Mouse (Mus musculus): ENCODE data around the gene Gm49354. TPM values are rescaled to one million over a fixed set of nuclear protein-coding genes. Genes with fewer than 3 reads are reported as not detected.
A peak's percentile ranks its signal among the peaks of the same experiment; 100 is the strongest.
"Not testable (repeated sequence)": the region's sequence is repeated elsewhere in the genome, so short reads cannot be mapped to it uniquely, and the experiment has no call there.

Gm49354 gene
- polyA plus RNA-seq, 1 experiment from 2014 or later, result not detected

DNA sequence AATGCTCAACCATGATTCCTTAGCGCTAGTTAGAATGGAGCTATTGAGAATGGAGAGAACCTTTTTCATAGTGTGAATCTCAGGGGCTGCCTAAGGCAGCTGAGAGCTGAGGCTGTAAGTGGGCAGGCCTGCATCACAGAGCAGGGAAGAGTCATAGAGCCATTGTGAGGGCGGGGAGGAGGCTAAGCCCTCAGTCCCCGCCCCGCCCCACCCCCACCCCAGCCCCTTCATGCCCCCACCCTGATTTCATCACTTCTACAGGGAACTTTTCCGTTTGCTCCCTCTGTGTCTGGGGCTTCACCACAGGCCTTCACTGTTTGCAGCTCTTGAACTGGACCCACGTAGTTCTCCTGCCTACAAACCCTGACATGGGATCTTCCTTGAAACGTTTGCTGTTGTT lies 50.4 kb downstream of the Gm49354 start, which contains the start of gene Spata31d1d:
TSS of gene Spata31d1d (minus strand) at position 101 of the 400 bp plus-strand sequence.
- H3K36me3 ChIP-seq, result no peaks in the 10 kb centered on the region
- no peak within 1 kb of the TSS for H3K9ac ChIP-seq
- H3K27ac ChIP-seq, result no peak within 1 kb of the TSS
- no peak within 1 kb of the TSS for H3K4me2 ChIP-seq (replicated peaks)
- no peak within 1 kb of the TSS for H3K4me3 ChIP-seq (replicated peaks)
- no peaks in the 10 kb centered on the region for H3K9me3 ChIP-seq
- 36% methylated on average over 7 of the region's 7 CpGs for WGBS
- peaks cover 3% of the 10 kb centered on the region; the same call in 1 of the 2 replicates for H3K4me1 ChIP-seq (replicated peaks)
- ATAC-seq, result no peak
- 0 out of 2 replicates have a peak, but pooled peaks cover 3% of the 10 kb centered on the region for H3K27me3 ChIP-seq (replicated peaks)

DNA sequence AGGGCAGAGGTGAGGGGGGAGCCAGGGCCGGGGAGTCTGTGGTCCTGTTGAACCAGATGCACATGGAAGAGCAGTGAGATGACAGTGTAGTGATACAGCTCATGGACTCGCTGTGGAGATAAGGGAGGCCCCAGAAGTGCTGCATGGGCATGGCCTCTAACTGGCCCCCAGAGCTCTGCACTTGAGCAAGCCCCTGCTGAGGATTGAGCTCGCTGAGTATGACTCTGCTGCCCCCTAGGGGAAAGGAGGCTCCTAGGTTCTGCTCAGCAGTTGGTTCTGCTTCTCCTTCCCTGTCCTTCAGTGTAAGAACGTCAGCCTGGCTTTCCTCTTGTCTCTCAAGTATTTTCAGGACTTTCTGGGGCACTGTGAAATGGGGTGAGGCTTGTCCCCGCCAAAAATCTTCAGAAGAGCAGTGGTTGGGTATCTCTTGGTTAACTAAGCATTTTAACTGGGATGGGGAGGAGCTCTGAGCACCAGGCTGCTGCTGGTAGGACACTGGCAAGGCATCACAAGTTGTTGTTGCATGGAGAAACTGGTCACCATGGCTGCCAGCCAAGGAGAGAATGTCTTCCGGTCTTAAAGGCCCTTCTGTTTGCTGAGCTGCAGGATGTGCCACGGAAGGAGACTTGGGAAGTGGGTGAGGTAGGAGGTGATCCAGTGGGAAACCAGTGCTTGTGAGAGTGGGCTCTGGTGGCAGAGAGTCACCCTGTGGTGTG lies 53.5 kb downstream of the Gm49354 start:
- Histone ChIP-seq H3K27ac (no peak overlapping the region), H3K4me1 (replicated peaks) (peaks cover 3% of the 10 kb centered on the region; the same call in 1 of the 2 replicates), H3K4me2 (replicated peaks) (0 out of 2 replicates have a peak overlapping the region, but pooled peaks have one; percentile 11), H3K36me3 (no peaks in the 10 kb centered on the region), H3K4me3 (replicated peaks) (no peak overlapping the region), H3K9me3 (no peaks in the 10 kb centered on the region), H3K27me3 (replicated peaks) (0 out of 2 replicates have a peak, but pooled peaks cover 3% of the 10 kb centered on the region), H3K9ac (no peak overlapping the region; the same call in 1 of the 2 replicates)
- WGBS, result 24% methylated on average over 7 of the region's 7 CpGs
- peak; percentile 92 for ATAC-seq

DNA sequence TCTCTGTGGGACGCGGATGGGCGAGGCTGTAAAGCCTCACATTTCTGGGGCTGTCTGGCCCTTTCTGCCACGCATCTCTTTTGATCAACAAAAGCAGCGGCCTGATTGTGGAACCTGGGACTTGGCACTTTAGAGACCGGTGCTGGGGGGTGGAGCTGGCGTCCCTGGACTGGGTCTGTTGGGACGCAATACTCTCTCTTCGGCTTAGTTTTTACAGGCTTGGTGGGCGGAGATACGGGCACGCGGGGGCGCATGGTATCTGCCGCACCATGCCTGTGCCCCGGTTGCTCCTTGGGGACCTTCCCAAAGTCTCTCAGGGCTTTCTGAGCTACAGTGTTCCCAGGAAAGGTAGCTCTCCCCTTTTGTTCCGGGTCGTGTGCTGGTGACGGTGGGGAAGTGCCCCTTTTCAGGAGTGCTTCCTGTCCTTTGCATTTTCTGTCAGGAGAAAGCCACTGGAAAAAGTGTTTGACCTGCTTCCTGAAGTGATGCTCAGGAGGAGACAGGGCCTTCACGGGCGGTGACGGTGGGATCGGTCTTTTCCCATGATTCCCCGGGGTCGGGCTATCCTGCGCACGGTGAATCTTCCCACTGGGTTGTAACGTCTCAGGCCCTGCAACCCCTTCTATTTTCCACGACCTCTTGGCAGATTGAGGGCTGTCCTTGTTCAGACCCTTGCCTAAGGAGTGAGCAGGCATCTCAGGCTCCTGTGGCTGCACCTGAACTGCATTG lies 55.7 kb downstream of the Gm49354 start:
- Histone ChIP-seq H3K4me1 (replicated peaks) (peaks cover 3% of the 10 kb centered on the region; the same call in 1 of the 2 replicates), H3K27me3 (replicated peaks) (0 out of 2 replicates have a peak, but pooled peaks cover 3% of the 10 kb centered on the region), H3K4me2 (replicated peaks) (peak overlapping the region; percentile 37), H3K9ac (no peak overlapping the region), H3K27ac (no peak overlapping the region), H3K4me3 (replicated peaks) (no peak overlapping the region), H3K9me3 (no peaks in the 10 kb centered on the region), H3K36me3 (no peaks in the 10 kb centered on the region)
- 26% methylated on average over 29 of the region's 29 CpGs for WGBS
- no peak for ATAC-seq

DNA sequence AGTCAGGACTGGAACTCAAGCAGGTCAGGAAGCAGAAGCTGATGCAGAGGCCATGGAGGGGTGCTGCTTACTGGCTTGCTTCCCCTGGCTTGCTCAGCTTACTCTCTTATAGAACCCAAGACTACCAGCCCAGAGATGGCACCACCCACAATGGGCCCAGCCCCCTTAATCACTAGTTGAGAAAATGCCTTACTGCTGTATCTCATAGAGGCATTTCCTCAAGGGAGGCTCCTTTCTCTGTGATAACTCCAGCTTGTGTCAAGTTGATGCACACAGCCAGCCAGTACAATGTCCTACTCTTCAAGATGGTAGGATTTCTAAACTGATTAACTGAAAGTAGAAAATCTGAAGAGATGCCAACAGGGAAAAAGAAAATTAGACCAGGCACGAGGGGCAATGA lies 60.0 kb downstream of the Gm49354 start:
- not testable (repeated sequence) for H3K27ac ChIP-seq; H3K27me3 ChIP-seq (replicated peaks); H3K9ac ChIP-seq; H3K4me1 ChIP-seq (replicated peaks); H3K4me2 ChIP-seq (replicated peaks); ATAC-seq; H3K36me3 ChIP-seq; H3K9me3 ChIP-seq; H3K4me3 ChIP-seq (replicated peaks)
- 89% methylated on average over 1 of the region's 1 CpGs for WGBS

DNA sequence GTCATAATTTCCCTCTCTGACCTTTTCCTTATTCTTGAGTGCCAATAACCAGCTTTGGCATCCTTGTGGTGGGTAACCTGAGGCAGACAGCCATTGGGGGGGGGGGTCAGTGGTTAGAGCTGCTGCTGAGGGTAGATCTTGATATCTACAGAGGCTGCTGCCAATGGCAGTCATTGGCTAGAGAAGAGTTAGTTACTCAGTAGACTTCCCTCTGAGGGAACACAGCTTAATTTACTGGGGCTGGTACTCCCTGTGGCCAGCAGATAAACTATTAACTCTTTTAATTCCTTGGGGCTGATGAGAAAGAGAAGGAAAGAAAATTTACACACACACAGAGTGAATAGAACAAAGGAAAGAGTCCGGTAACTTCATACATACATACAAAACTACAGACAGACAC lies 62.6 kb downstream of the Gm49354 start:
- Histone ChIP-seq H3K27me3 (replicated peaks) (no peaks in the 10 kb centered on the region), H3K4me2 (replicated peaks) (no peak overlapping the region), H3K27ac (no peak overlapping the region), H3K36me3 (no peaks in the 10 kb centered on the region), H3K4me1 (replicated peaks) (no peaks in the 10 kb centered on the region), H3K9ac (no peak overlapping the region), H3K9me3 (no peaks in the 10 kb centered on the region), H3K4me3 (replicated peaks) (no peak overlapping the region)
- ATAC-seq, result no peak
- WGBS, result 90% methylated on average over 1 of the region's 1 CpGs

DNA sequence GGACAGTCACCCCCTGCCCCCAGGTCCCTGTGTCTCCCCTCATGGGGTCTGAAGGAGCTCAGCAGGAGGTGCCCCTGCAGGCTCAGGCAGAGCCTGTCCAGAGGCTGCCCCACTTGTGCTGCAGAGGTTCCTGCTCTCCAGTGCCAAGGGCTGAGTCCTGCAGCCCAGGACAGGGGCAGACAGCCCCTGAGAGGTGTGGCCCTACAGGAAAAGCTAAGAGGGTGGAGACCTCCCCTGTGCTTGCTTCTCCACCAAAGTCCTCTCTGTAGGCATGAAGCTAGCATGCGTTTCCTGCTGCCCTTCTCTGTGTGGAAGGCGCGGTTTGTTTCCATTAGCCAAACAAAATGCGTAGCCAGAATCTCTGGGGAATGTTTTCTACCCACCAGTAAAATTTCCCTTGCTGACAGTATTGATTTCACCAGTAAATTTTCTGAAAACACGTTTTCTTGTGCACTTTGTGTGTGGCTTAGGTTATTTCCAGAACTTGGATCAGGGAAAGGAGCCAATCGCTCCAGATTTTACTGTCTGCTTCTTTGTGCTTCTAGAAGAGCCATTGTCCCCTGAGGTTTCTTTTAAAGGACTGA lies 63.1 kb downstream of the Gm49354 start:
- H3K27me3 ChIP-seq (replicated peaks); H3K36me3 ChIP-seq; H3K4me3 ChIP-seq (replicated peaks); H3K9ac ChIP-seq; H3K9me3 ChIP-seq; H3K4me1 ChIP-seq (replicated peaks); H3K27ac ChIP-seq; H3K4me2 ChIP-seq (replicated peaks): not testable (repeated sequence)
- peak; percentile 63 for ATAC-seq
- WGBS, result 18% methylated on average over 6 of the region's 6 CpGs

DNA sequence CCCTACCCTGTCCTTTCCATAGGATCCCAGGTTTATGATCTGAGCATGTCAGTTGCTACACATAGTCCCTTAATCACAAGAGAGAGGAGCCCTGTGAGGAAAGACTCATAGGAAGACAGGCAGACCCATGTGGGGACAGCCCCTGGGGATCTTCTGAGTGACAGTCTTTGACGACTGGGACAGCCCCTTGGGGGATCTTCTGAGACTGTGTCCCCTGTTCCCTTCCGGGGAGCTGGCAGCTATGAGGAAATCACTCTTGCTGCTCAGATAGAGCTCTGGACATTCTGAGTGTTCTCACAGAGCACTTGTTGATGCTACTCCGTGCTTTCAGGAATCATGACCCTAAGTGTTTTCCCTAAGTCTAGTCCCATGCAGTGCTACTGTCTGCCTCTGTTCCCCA lies 68.3 kb downstream of the Gm49354 start:
- WGBS, result 32% methylated on average over 3 of the region's 3 CpGs
- ATAC-seq, result no peak
- H3K27ac ChIP-seq, result no peak overlapping the region
- no peaks in the 10 kb centered on the region for H3K4me1 ChIP-seq (replicated peaks)
- H3K27me3 ChIP-seq (replicated peaks), result no peaks in the 10 kb centered on the region; the same call in 1 of the 2 replicates
- no peaks in the 10 kb centered on the region for H3K36me3 ChIP-seq
- H3K9ac ChIP-seq, result no peak overlapping the region
- no peak overlapping the region for H3K4me2 ChIP-seq (replicated peaks)
- no peaks in the 10 kb centered on the region for H3K9me3 ChIP-seq
- no peak overlapping the region for H3K4me3 ChIP-seq (replicated peaks)

DNA sequence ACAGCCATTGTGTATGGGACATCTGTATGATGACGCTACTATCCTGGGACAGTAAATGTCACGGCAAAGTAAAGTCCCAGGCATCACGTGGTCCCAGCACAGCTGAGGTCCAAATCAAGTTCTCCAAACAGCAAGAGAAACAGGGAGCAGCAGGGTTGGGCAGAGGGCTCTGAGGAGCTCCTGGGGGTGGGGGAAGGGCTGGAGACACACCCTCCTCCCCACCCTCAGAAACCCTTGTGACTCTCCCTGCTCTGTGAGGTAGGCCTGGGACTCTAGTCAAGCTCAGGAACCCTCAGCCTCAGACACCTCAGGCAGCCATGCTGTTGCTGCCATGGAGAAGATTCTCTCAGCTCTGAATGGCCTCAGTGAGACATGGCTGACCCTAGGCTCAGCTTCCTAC lies 70.1 kb downstream of the Gm49354 start, which contains the start of gene Spata31d1b:
TSS of gene Spata31d1b (plus strand) at position 301 of the 400 bp plus-strand sequence.
- H3K9ac ChIP-seq; H3K36me3 ChIP-seq; H3K4me1 ChIP-seq (replicated peaks); H3K27ac ChIP-seq; H3K4me3 ChIP-seq (replicated peaks); H3K4me2 ChIP-seq (replicated peaks); ATAC-seq; H3K9me3 ChIP-seq; H3K27me3 ChIP-seq (replicated peaks): not testable (repeated sequence)
- 68% methylated on average over 3 of the region's 3 CpGs for WGBS

DNA sequence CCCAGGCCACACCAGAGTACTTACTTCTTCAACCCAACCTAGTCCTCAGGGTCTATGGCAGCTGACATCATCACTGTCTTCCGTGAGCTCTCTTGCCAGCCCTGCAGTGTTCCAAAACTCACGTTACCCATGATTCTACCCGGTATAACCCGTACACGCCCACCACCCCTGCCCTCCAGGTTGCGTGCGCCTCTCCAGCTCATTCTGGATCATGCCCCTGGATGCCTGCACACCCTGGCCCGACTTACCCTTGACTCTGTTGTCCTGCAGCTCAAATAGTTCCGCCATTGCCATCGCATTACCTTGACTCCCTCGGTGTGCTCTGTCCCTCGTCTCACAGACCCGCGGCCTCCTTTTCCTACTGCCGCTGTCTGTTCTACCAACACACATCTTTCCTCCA lies 71.8 kb downstream of the Gm49354 start, which contains the start of gene Spata31d1a:
TSS of gene Spata31d1a (minus strand) at position 101 of the 400 bp plus-strand sequence.
- Histone ChIP-seq H3K27me3 (replicated peaks) (no peaks in the 10 kb centered on the region; the same call in 1 of the 2 replicates), H3K4me2 (replicated peaks) (no peak within 1 kb of the TSS), H3K27ac (no peak within 1 kb of the TSS), H3K9ac (no peak within 1 kb of the TSS), H3K4me3 (replicated peaks) (no peak within 1 kb of the TSS), H3K36me3 (no peaks in the 10 kb centered on the region), H3K4me1 (replicated peaks) (no peaks in the 10 kb centered on the region), H3K9me3 (no peaks in the 10 kb centered on the region)
- 87% methylated on average over 15 of the region's 15 CpGs for WGBS
- ATAC-seq, result no peak

Other genes starting within 250 kb of the Gm49354 start
- 15.7 and 15.8 TPM in 2 replicates for gene Agtpbp1, start 197.0 kb downstream of the Gm49354 start, polyA plus RNA-seq (2015; fragmentation: Nextera tagmentation; extraction: Ambion mirVana)
- 67.4 and 70.6 TPM in 2 replicates for gene Naa35, start 197.0 kb downstream of the Gm49354 start, polyA plus RNA-seq (2015; fragmentation: Nextera tagmentation; extraction: Ambion mirVana)
- 81.8 and 86.9 TPM in 2 replicates for gene Golm1, start 106.4 kb downstream of the Gm49354 start, polyA plus RNA-seq (2015; fragmentation: Nextera tagmentation; extraction: Ambion mirVana)
- not detected in 2 replicates for gene 4921517D22Rik, start 88.1 kb downstream of the Gm49354 start, polyA plus RNA-seq (2015; fragmentation: Nextera tagmentation; extraction: Ambion mirVana)
- 0.03 TPM in 1 of 2 replicates, not detected in the other for gene Spata31d1a, start 71.9 kb downstream of the Gm49354 start, polyA plus RNA-seq (2015; fragmentation: Nextera tagmentation; extraction: Ambion mirVana)
- gene Spata31d1b, start 70.0 kb downstream of the Gm49354 start, polyA plus RNA-seq (2015; fragmentation: Nextera tagmentation; extraction: Ambion mirVana), result not detected in 2 replicates
- not detected in 2 replicates for gene Spata31d1d, start 50.5 kb downstream of the Gm49354 start, polyA plus RNA-seq (2015; fragmentation: Nextera tagmentation; extraction: Ambion mirVana)
- not detected in 2 replicates for gene 1700014D04Rik, start 35.5 kb downstream of the Gm49354 start, polyA plus RNA-seq (2015; fragmentation: Nextera tagmentation; extraction: Ambion mirVana)
- gene Isca1, start 12.4 kb downstream of the Gm49354 start, polyA plus RNA-seq (2015; fragmentation: Nextera tagmentation; extraction: Ambion mirVana), result 114 and 117 TPM in 2 replicates
- 41.7 and 43.6 TPM in 2 replicates for gene Tut7, start 40.9 kb upstream of the Gm49354 start, polyA plus RNA-seq (2015; fragmentation: Nextera tagmentation; extraction: Ambion mirVana)